Mouse (Mus musculus) stomach, embryonic 14.5 days (tissue): ENCODE data around the gene Nap1l4. TPM values are rescaled to one million over a fixed set of nuclear protein-coding genes. Genes with fewer than 3 reads are reported as not detected.

Experiments used
- ATAC-seq: fragments of 200-750 bp; cut with Nextera tagmentation; 2 replicates; pipeline ENCODE4 v1.8.0; 2017; ENCODE audit warnings: low read depth, moderate TSS enrichment; ENCODE audit not compliant: insufficient number of reproducible peaks, insufficient read depth, low FRiP score
- H3K27ac ChIP-seq: fragments of 300-500 bp; sonication (generic); 2 replicates; pipeline ENCODE4 v1.5.1; 2014; ENCODE audit warnings: mild to moderate bottlenecking, low read length, moderate library complexity, mixed read lengths
- H3K27me3 ChIP-seq: fragments of 300-500 bp; sonication (generic); 2 replicates; pipeline ENCODE4 v1.6.1; 2014; ENCODE audit warnings: low read length, control low read depth, mixed read lengths; ENCODE audit not compliant: control insufficient read depth, insufficient read depth
- H3K36me3 ChIP-seq: fragments of 300-500 bp; sonication (generic); 2 replicates; pipeline ENCODE4 v1.6.1; 2014; ENCODE audit warnings: mild to moderate bottlenecking, control low read depth, low read length, moderate library complexity, mixed read lengths; ENCODE audit not compliant: control insufficient read depth, insufficient read depth
- H3K4me1 ChIP-seq: fragments of 300-500 bp; sonication (generic); 2 replicates; pipeline ENCODE4 v1.6.1; 2014; ENCODE audit warnings: low read length, control low read depth, mixed read lengths; ENCODE audit not compliant: control insufficient read depth, insufficient read depth
- H3K4me2 ChIP-seq: fragments of 300-500 bp; sonication (generic); replicated peaks from 2 replicates; pipeline ENCODE4 v1.6.1; 2014; ENCODE audit warnings: low read depth, low read length, control low read depth
- H3K4me3 ChIP-seq: fragments of 300-500 bp; sonication (generic); 2 replicates; pipeline ENCODE4 v1.5.1; 2014; ENCODE audit warnings: low read depth, low read length, control low read depth
- H3K9ac ChIP-seq: fragments of 300-500 bp; sonication (generic); replicated peaks from 2 replicates; pipeline ENCODE4 v1.6.1; 2014; ENCODE audit warnings: low read depth, mild to moderate bottlenecking, control low read depth, low read length, moderate library complexity, mixed read lengths
- H3K9me3 ChIP-seq: fragments of 300-500 bp; sonication (generic); 2 replicates; pipeline ENCODE4 v1.6.1; 2016; ENCODE audit warnings: low read depth, low read length, control low read depth; ENCODE audit not compliant: control insufficient read depth
- WGBS: fragments of 180-500 bp; shearing (Covaris S2); extraction: QIAGEN DNeasy Blood & Tissue Kit; methylation state at CpG from one replicate; pipeline ENCODE4 v1.1.7; 2014; 5-methylcytosine and 5-hydroxymethylcytosine counted together
- polyA plus RNA-seq: library from polyadenylated mRNA; unstranded; fragments of >200 nt; fragmentation: Nextera tagmentation; extraction: Ambion mirVana; gene quantifications from 2 replicates; pipeline ENCODE4 v1.2.1, GENCODE M21; 2014

Nap1l4 gene
- polyA plus RNA-seq, 1 experiment from 2014 or later, result 120 TPM

GRCm38 (mm10) chr7:143480498-143480897 is 68.4 kb downstream of the Nap1l4 start:
- Histone ChIP-seq H3K27ac (no peak overlapping the region), H3K4me1 (no peaks in the 10 kb centered on the region; the same call in 1 of the 2 replicates), H3K9me3 (no peaks in the 10 kb centered on the region), H3K27me3 (no peaks in the 10 kb centered on the region), H3K36me3 (no peaks in the 10 kb centered on the region), H3K4me3 (no peak overlapping the region), H3K4me2 (no peak overlapping the region), H3K9ac (no peak overlapping the region)
- ATAC-seq, result no peak
- WGBS, result 37% methylated on average over 13 of the region's 13 CpGs

GRCm38 (mm10) chr7:143477800-143478199 is 71.1 kb downstream of the Nap1l4 start:
- no peaks in the 10 kb centered on the region; the same call in 1 of the 2 replicates for H3K4me1 ChIP-seq
- ATAC-seq, result no peak
- no peak overlapping the region for H3K9ac ChIP-seq
- 90% methylated on average over 5 of the region's 5 CpGs for WGBS
- no peaks in the 10 kb centered on the region for H3K36me3 ChIP-seq
- no peaks in the 10 kb centered on the region for H3K9me3 ChIP-seq
- no peak overlapping the region for H3K27ac ChIP-seq
- H3K4me2 ChIP-seq, result no peak overlapping the region
- no peaks in the 10 kb centered on the region for H3K27me3 ChIP-seq
- no peak overlapping the region for H3K4me3 ChIP-seq

- no peak overlapping the region for H3K27ac ChIP-seq
- no peak overlapping the region for H3K9ac ChIP-seq
- WGBS, result 85% methylated on average over 3 of the region's 3 CpGs
- no peak overlapping the region for H3K4me3 ChIP-seq
- H3K4me1 ChIP-seq, result no peaks in the 10 kb centered on the region
- H3K4me2 ChIP-seq, result no peak overlapping the region
- no peaks in the 10 kb centered on the region for H3K27me3 ChIP-seq
- ATAC-seq, result no peak
- H3K9me3 ChIP-seq, result no peaks in the 10 kb centered on the region
- no peaks in the 10 kb centered on the region for H3K36me3 ChIP-seq
These were observed 72.1 kb downstream of the Nap1l4 start for GRCm38 (mm10) chr7:143476702-143477335.

GRCm38 (mm10) chr7:143475876-143476275 is 73.0 kb downstream of the Nap1l4 start:
- ATAC-seq, result peak; percentile 8; the same call in 1 of the 2 replicates
- H3K4me2 ChIP-seq, result no peak overlapping the region
- no peaks in the 10 kb centered on the region for H3K4me1 ChIP-seq
- no peaks in the 10 kb centered on the region for H3K36me3 ChIP-seq
- H3K27ac ChIP-seq, result no peak overlapping the region
- no peaks in the 10 kb centered on the region for H3K9me3 ChIP-seq
- WGBS, result 68% methylated on average over 11 of the region's 11 CpGs
- H3K27me3 ChIP-seq, result no peaks in the 10 kb centered on the region
- H3K9ac ChIP-seq, result no peak overlapping the region
- H3K4me3 ChIP-seq, result no peak overlapping the region

GRCm38 (mm10) chr7:143474811-143475210 is 74.1 kb downstream of the Nap1l4 start:
- H3K9ac ChIP-seq, result no peak overlapping the region
- ATAC-seq, result peak; percentile 38; the same call in 1 of the 2 replicates
- WGBS, result 22% methylated on average over 10 of the region's 10 CpGs
- no peaks in the 10 kb centered on the region for H3K9me3 ChIP-seq
- no peak overlapping the region for H3K4me3 ChIP-seq
- H3K27ac ChIP-seq, result no peak overlapping the region
- no peaks in the 10 kb centered on the region for H3K4me1 ChIP-seq
- no peaks in the 10 kb centered on the region for H3K27me3 ChIP-seq
- 0 out of 2 replicates have a peak overlapping the region, but pooled peaks have one; percentile 12 for H3K4me2 ChIP-seq
- no peaks in the 10 kb centered on the region for H3K36me3 ChIP-seq

- Histone ChIP-seq H3K27ac (no peak within 1 kb of the TSS), H3K27me3 (no peaks in the 10 kb centered on the region), H3K4me3 (peak within 1 kb of the TSS; percentile 3; the same call in 1 of the 2 replicates), H3K9ac (no peak within 1 kb of the TSS), H3K4me1 (0 out of 2 replicates have a peak, but pooled peaks cover 3% of the 10 kb centered on the region), H3K4me2 (peak within 1 kb of the TSS; percentile 23), H3K9me3 (no peaks in the 10 kb centered on the region), H3K36me3 (no peaks in the 10 kb centered on the region)
- 32% methylated on average over 4 of the region's 4 CpGs for WGBS
- ATAC-seq, result peak; percentile 61
These were observed 75.4 kb downstream of the Nap1l4 start, which contains the start of gene Slc22a18 for GRCm38 (mm10) chr7:143473347-143474101. Gene Slc22a18 (plus strand): TSS chr7:143473736.

- no peak overlapping the region for H3K4me3 ChIP-seq
- H3K4me2 ChIP-seq, result no peak overlapping the region
- WGBS, result 16% methylated on average over 8 of the region's 8 CpGs
- 0 out of 2 replicates have a peak, but pooled peaks cover 6% of the 10 kb centered on the region for H3K4me1 ChIP-seq
- no peak overlapping the region for H3K9ac ChIP-seq
- no peak for ATAC-seq
- no peaks in the 10 kb centered on the region for H3K36me3 ChIP-seq
- H3K27me3 ChIP-seq, result no peaks in the 10 kb centered on the region
- no peak overlapping the region for H3K27ac ChIP-seq
- H3K9me3 ChIP-seq, result no peaks in the 10 kb centered on the region
These were observed 79.0 kb downstream of the Nap1l4 start for GRCm38 (mm10) chr7:143469946-143470345.

GRCm38 (mm10) chr7:143467714-143468113 is 81.2 kb downstream of the Nap1l4 start:
- no peaks in the 10 kb centered on the region for H3K36me3 ChIP-seq
- H3K4me3 ChIP-seq, result no peak overlapping the region
- no peaks in the 10 kb centered on the region for H3K9me3 ChIP-seq
- H3K9ac ChIP-seq, result no peak overlapping the region
- H3K4me2 ChIP-seq, result no peak overlapping the region
- no peak for ATAC-seq
- H3K27me3 ChIP-seq, result no peaks in the 10 kb centered on the region
- 20% methylated on average over 6 of the region's 6 CpGs for WGBS
- peaks cover 11% of the 10 kb centered on the region for H3K4me1 ChIP-seq
- no peak overlapping the region for H3K27ac ChIP-seq
